Mouse (Mus musculus): ENCODE results near the gene Spns2. TPM values are rescaled to one million over a fixed set of nuclear protein-coding genes. Genes with fewer than 3 reads are reported as not detected.

Gene Spns2
- polyA plus RNA-seq, 1 experiment from 2014 or later = 9.5 TPM

DNA sequence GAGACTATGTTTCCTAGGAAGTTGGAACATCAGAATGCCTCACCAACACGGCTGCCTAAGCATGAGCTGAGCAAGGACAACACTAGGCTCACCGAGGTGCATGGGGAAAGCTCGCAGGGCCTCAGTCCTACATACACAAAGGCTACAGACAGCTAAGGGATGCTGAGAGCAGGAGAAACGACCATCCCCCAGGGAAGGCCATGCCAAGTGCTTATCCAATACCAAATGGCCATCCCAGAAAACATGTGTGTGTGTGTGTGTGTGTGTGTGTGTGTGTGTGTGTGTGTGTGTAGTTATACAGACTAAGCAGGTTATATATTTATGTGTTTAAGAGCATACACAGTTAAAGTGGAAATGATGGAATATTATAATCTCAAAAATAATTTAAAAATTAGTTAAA lies 34.0 kb upstream of the Spns2 start:
- DNase-seq (ENCODE audit: low spot score) (no peak), ATAC-seq (ENCODE audit: low read depth) (no peak)
- no peak overlapping the region for H3K27ac ChIP-seq (replicated peaks; ENCODE audit: low read depth, low read length)
- no peak overlapping the region for H3K4me3 ChIP-seq (ENCODE audit: low read depth, low read length)
- no peaks in the 10 kb centered on the region for H3K4me1 ChIP-seq (ENCODE audit: control insufficient read depth, insufficient read depth, low read length)
- no peak overlapping the region for H3K9ac ChIP-seq (ENCODE audit: low read depth, low read length)
- no peaks in the 10 kb centered on the region for H3K36me3 ChIP-seq (ENCODE audit: control insufficient read depth, insufficient read depth, low read length)
- no peaks in the 10 kb centered on the region for H3K9me3 ChIP-seq (ENCODE audit: control insufficient read depth, low read length)
- WGBS = 41% methylated on average over 4 of the region's 4 CpGs
- H3K4me2 ChIP-seq (ENCODE audit: low read depth, low read length) = no peak overlapping the region
- H3K27me3 ChIP-seq (replicated peaks; ENCODE audit: control insufficient read depth, insufficient read depth, low read length) = no peaks in the 10 kb centered on the region

DNA sequence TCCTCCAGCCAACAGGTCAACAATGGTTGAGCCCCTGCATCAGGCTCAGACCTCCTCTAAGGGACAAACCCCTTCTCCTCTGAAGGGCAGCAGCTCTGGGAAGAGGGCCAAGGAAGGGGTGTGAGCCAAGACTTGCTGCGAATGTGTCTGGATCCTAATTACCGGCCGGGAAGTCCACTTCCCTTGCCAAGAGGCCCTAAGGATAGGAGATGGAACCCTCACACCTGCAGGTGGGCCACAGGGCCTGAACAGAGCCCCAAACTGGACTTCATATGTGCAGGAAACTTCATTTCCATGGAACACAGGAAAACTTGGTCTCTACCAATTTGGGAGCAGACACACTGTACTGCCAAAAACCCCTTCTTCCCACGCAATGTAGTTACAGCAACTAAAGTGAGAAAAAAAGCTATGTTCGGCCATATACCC lies 32.9 kb upstream of the Spns2 start:
- Histone ChIP-seq H3K36me3 (ENCODE audit: control insufficient read depth, insufficient read depth, low read length) (no peaks in the 10 kb centered on the region), H3K4me1 (ENCODE audit: control insufficient read depth, insufficient read depth, low read length) (no peaks in the 10 kb centered on the region), H3K4me3 (ENCODE audit: low read depth, low read length) (no peak overlapping the region), H3K27ac (replicated peaks; ENCODE audit: low read depth, low read length) (no peak overlapping the region), H3K4me2 (ENCODE audit: low read depth, low read length) (no peak overlapping the region), H3K9me3 (ENCODE audit: control insufficient read depth, low read length) (no peaks in the 10 kb centered on the region), H3K27me3 (replicated peaks; ENCODE audit: control insufficient read depth, insufficient read depth, low read length) (no peaks in the 10 kb centered on the region), H3K9ac (ENCODE audit: low read depth, low read length) (no peak overlapping the region)
- no peak for ATAC-seq (ENCODE audit: low read depth)
- DNase-seq (ENCODE audit: low spot score) = peak; percentile 29
- WGBS = 70% methylated on average over 5 of the region's 5 CpGs

DNA sequence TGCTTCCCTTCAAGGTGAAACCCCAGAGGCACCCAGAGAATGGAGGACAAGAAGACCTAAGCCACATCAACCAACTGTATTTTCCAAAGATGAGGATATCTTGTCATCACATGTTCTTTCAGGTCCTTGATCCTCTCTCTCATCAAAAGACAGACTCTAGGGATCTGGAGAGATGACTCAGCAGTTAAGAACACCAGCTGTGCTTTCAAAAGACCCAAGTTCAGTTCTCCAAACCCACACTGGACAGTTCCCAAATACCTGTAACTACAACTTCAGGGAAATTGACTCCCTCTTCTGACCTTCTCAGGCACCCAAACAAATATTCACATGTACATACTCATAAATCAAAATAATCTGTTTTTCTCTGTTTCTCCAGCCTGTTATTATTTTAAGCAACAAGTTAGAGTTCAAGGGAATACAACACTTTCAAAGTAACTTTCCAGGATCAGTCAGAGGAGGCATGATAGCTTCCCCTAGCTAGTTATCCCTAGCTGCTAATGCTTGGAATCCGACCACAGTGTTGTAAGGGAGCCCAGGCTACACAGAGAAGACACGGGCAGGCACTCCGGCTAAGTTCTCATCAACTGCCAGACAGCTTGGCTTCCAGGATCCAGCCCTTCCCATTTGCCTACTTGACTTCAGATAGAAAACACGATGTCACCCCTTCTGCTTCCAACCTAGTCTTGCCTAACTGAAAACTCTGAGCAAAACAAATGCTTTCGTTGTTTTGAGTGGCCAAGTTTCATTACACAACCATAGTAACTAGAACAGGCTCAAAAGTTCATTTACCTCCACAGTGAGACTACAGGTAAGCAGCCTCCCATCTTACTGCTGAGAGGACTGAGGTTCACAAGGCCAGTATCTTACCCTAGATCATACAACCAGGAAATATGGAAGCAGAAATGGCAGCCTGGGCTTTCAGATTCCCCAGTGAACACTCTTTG lies 32.2 kb upstream of the Spns2 start:
- Histone ChIP-seq H3K36me3 (ENCODE audit: control insufficient read depth, insufficient read depth, low read length) (no peaks in the 10 kb centered on the region), H3K4me3 (ENCODE audit: low read depth, low read length) (no peak overlapping the region), H3K27ac (replicated peaks; ENCODE audit: low read depth, low read length) (no peak overlapping the region), H3K4me1 (ENCODE audit: control insufficient read depth, insufficient read depth, low read length) (no peaks in the 10 kb centered on the region), H3K4me2 (ENCODE audit: low read depth, low read length) (no peak overlapping the region), H3K9ac (ENCODE audit: low read depth, low read length) (no peak overlapping the region), H3K9me3 (ENCODE audit: control insufficient read depth, low read length) (no peaks in the 10 kb centered on the region), H3K27me3 (replicated peaks; ENCODE audit: control insufficient read depth, insufficient read depth, low read length) (no peaks in the 10 kb centered on the region)
- DNase-seq (ENCODE audit: low spot score) = no peak
- ATAC-seq (ENCODE audit: low read depth) = no peak
- 75% methylated on average over 5 of the region's 5 CpGs for WGBS

DNA sequence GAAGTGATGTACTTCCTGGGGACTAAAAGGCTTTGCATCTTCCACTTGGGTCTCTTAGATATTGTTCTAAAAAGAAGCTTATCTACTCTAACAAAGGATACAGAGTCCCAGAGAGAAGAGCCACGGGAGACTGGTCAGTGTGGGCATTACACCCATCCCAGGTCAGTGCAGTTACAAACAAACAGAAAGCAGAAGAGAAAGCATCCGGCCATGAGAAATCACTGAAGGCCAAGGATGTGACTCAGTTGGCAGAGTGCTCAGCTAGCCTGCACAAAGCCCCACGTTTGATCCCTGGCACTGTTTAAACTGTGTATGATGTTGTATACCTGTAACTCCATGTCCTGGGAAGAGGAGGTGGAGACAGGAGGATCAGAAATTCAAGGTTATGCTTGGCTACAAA lies 30.2 kb upstream of the Spns2 start:
- ATAC-seq (ENCODE audit: low read depth) = no peak

DNA sequence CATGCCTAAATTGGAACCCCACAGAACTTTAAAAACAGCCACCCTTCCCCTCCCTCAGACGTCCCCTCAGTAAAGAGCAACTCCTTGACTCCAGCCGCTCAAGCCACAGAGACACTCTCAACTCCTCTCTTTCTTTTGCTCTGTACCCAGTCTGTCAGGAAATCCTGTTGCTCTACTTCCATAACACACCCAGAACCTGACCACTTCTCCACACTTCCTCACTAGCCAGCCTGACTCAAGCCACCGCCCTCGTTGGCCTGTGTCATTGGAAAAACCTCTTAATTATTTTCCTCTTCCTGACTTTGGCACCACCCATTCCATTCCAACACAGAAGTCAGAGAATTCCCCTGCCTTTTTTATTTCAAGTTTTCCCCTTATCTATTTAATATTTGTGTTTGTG lies 29.5 kb upstream of the Spns2 start:
- 72% methylated on average over 4 of the region's 4 CpGs for WGBS
- Histone ChIP-seq H3K9ac (ENCODE audit: low read depth, low read length) (no peak overlapping the region), H3K27me3 (replicated peaks; ENCODE audit: control insufficient read depth, insufficient read depth, low read length) (no peaks in the 10 kb centered on the region), H3K9me3 (ENCODE audit: control insufficient read depth, low read length) (no peaks in the 10 kb centered on the region), H3K4me3 (ENCODE audit: low read depth, low read length) (no peak overlapping the region), H3K36me3 (ENCODE audit: control insufficient read depth, insufficient read depth, low read length) (no peaks in the 10 kb centered on the region), H3K27ac (replicated peaks; ENCODE audit: low read depth, low read length) (no peak overlapping the region), H3K4me2 (ENCODE audit: low read depth, low read length) (no peak overlapping the region), H3K4me1 (ENCODE audit: control insufficient read depth, insufficient read depth, low read length) (no peaks in the 10 kb centered on the region)
- DNase-seq (ENCODE audit: low spot score) (no peak), ATAC-seq (ENCODE audit: low read depth) (no peak)

More for the DNA sequence above, 30.2 kb upstream of the Spns2 start:
- Histone ChIP-seq H3K4me1 (ENCODE audit: control insufficient read depth, insufficient read depth, low read length) (no peaks in the 10 kb centered on the region), H3K4me2 (ENCODE audit: low read depth, low read length) (no peak overlapping the region), H3K9ac (ENCODE audit: low read depth, low read length) (no peak overlapping the region), H3K4me3 (ENCODE audit: low read depth, low read length) (no peak overlapping the region), H3K9me3 (ENCODE audit: control insufficient read depth, low read length) (no peaks in the 10 kb centered on the region), H3K27ac (replicated peaks; ENCODE audit: low read depth, low read length) (no peak overlapping the region), H3K27me3 (replicated peaks; ENCODE audit: control insufficient read depth, insufficient read depth, low read length) (no peaks in the 10 kb centered on the region), H3K36me3 (ENCODE audit: control insufficient read depth, insufficient read depth, low read length) (no peaks in the 10 kb centered on the region)
- DNase-seq (ENCODE audit: low spot score) = no peak
- 73% methylated on average over 3 of the region's 3 CpGs for WGBS

- Histone ChIP-seq H3K36me3 (ENCODE audit: control insufficient read depth, insufficient read depth, low read length) (no peaks in the 10 kb centered on the region), H3K4me1 (ENCODE audit: control insufficient read depth, insufficient read depth, low read length) (no peaks in the 10 kb centered on the region), H3K27me3 (replicated peaks; ENCODE audit: control insufficient read depth, insufficient read depth, low read length) (no peaks in the 10 kb centered on the region)
Observed at GRCm38 (mm10) chr11:72518449-72518848, 28.7 kb upstream of the Spns2 start.

DNA sequence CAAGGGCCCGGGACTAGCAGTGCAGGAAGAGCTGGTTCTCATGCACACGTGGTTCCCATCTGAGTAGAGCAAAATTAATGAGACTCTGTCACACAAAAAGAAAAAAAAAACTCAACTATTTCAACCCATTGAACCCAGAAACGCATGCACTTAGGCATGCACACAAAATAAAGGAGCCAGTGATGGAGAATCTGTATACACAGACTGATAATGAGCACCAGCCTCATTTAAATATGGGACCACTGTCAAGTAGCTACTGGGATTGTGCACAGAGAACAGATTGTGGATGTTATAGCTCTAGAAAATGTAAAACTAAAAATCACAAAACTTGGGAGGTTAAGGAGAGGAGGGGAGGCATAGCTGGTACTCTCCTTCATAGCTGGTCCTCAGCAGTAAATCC lies 25.3 kb upstream of the Spns2 start:
- Histone ChIP-seq H3K36me3 (ENCODE audit: control insufficient read depth, insufficient read depth, low read length) (no peaks in the 10 kb centered on the region), H3K27me3 (replicated peaks; ENCODE audit: control insufficient read depth, insufficient read depth, low read length) (no peaks in the 10 kb centered on the region), H3K4me2 (ENCODE audit: low read depth, low read length) (no peak overlapping the region), H3K9ac (ENCODE audit: low read depth, low read length) (no peak overlapping the region), H3K9me3 (ENCODE audit: control insufficient read depth, low read length) (no peaks in the 10 kb centered on the region), H3K4me1 (ENCODE audit: control insufficient read depth, insufficient read depth, low read length) (no peaks in the 10 kb centered on the region), H3K4me3 (ENCODE audit: low read depth, low read length) (no peak overlapping the region), H3K27ac (replicated peaks; ENCODE audit: low read depth, low read length) (no peak overlapping the region)
- WGBS = 55% methylated on average over 3 of the region's 3 CpGs
- ATAC-seq (ENCODE audit: low read depth) (no peak), DNase-seq (ENCODE audit: low spot score) (no peak)

More at GRCm38 (mm10) chr11:72518449-72518848, 28.7 kb upstream of the Spns2 start:
- Histone ChIP-seq H3K9me3 (ENCODE audit: control insufficient read depth, low read length) (no peaks in the 10 kb centered on the region), H3K9ac (ENCODE audit: low read depth, low read length) (no peak overlapping the region), H3K27ac (replicated peaks; ENCODE audit: low read depth, low read length) (no peak overlapping the region), H3K4me3 (ENCODE audit: low read depth, low read length) (no peak overlapping the region), H3K4me2 (ENCODE audit: low read depth, low read length) (no peak overlapping the region)
- no peak for ATAC-seq (ENCODE audit: low read depth)
- DNase-seq (ENCODE audit: low spot score) = no peak
- 40% methylated on average over 2 of the region's 2 CpGs for WGBS

- Histone ChIP-seq H3K9me3 (ENCODE audit: control insufficient read depth, low read length) (no peaks in the 10 kb centered on the region), H3K9ac (ENCODE audit: low read depth, low read length) (no peak overlapping the region), H3K27me3 (replicated peaks; ENCODE audit: control insufficient read depth, insufficient read depth, low read length) (no peaks in the 10 kb centered on the region), H3K4me3 (ENCODE audit: low read depth, low read length) (no peak overlapping the region), H3K36me3 (ENCODE audit: control insufficient read depth, insufficient read depth, low read length) (no peaks in the 10 kb centered on the region), H3K27ac (replicated peaks; ENCODE audit: low read depth, low read length) (no peak overlapping the region), H3K4me2 (ENCODE audit: low read depth, low read length) (no peak overlapping the region), H3K4me1 (ENCODE audit: control insufficient read depth, insufficient read depth, low read length) (no peaks in the 10 kb centered on the region)
- no peak for ATAC-seq (ENCODE audit: low read depth)
- DNase-seq (ENCODE audit: low spot score) = no peak
- WGBS = 88% methylated on average over 5 of the region's 5 CpGs
Observed at GRCm38 (mm10) chr11:72508651-72509050, 18.9 kb upstream of the Spns2 start.

GRCm38 (mm10) chr11:72507651-72508050 lies 17.9 kb upstream of the Spns2 start:
- no peaks in the 10 kb centered on the region for H3K27me3 ChIP-seq (replicated peaks; ENCODE audit: control insufficient read depth, insufficient read depth, low read length)
- H3K4me1 ChIP-seq (ENCODE audit: control insufficient read depth, insufficient read depth, low read length) = peaks cover 6% of the 10 kb centered on the region; the same call in 1 of the 2 replicates
- no peak overlapping the region for H3K9ac ChIP-seq (ENCODE audit: low read depth, low read length)
- no peak overlapping the region for H3K4me2 ChIP-seq (ENCODE audit: low read depth, low read length)
- H3K36me3 ChIP-seq (ENCODE audit: control insufficient read depth, insufficient read depth, low read length) = no peaks in the 10 kb centered on the region
- H3K27ac ChIP-seq (replicated peaks; ENCODE audit: low read depth, low read length) = no peak overlapping the region
- no peak overlapping the region for H3K4me3 ChIP-seq (ENCODE audit: low read depth, low read length)
- ATAC-seq (ENCODE audit: low read depth) = no peak
- H3K9me3 ChIP-seq (ENCODE audit: control insufficient read depth, low read length) = no peaks in the 10 kb centered on the region
- no peak for DNase-seq (ENCODE audit: low spot score)
